Mouse (Mus musculus): ENCODE results near the gene Cdc14a.

DNA sequence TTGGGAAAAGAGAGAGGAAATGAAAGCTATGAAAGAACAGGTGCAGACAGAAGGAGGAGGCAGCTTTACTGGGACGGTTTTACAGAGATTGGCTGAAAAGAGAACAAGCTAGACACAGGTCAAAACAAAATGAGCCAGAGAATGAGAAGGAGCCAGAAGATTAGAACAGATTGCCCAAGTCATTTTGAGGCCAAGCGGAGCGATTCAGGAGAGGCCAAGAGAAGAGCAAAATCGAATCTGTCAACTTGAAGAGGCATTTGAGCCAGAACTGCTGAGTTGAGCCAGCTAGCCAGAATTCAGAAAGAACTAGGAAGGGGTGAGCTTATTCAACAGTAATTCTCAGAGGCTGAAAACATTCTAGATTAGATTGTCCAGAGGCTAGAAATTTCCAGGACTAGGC, 88.8 kb downstream of the Cdc14a start:
- no peak for TF ChIP-seq CTCF (IDR thresholded peaks at IDR 0.05; ENCODE audit: borderline replicate concordance, control insufficient read depth, extremely low read depth, insufficient read depth, low read length, poor library complexity)
- TF ChIP-seq POLR2A (IDR thresholded peaks at IDR 0.05; ENCODE audit: control insufficient read depth, extremely low read depth, insufficient read depth, low read length, poor library complexity) = no peak

All from thymus, adult 2 months (tissue).